Mouse (Mus musculus) liver, postnatal 0 days (tissue): ENCODE measurements around the gene Hist1h3d.
"Not testable (repeated sequence)": the region's sequence is repeated elsewhere in the genome, so short reads cannot be mapped to it uniquely, and the experiment has no call there.

Source experiments
- CTCF ChIP-seq: sonication (generic); IDR thresholded peaks from 2 replicates; pipeline ENCODE4 v1.5.1; 2016; ENCODE audit warnings: antibody characterized with exemption, low read depth
- EP300 ChIP-seq: IDR thresholded peaks from 2 replicates; pipeline ENCODE4 v1.6.1; 2016; ENCODE audit warnings: antibody characterized with exemption, low read depth, mild to moderate bottlenecking

DNA sequence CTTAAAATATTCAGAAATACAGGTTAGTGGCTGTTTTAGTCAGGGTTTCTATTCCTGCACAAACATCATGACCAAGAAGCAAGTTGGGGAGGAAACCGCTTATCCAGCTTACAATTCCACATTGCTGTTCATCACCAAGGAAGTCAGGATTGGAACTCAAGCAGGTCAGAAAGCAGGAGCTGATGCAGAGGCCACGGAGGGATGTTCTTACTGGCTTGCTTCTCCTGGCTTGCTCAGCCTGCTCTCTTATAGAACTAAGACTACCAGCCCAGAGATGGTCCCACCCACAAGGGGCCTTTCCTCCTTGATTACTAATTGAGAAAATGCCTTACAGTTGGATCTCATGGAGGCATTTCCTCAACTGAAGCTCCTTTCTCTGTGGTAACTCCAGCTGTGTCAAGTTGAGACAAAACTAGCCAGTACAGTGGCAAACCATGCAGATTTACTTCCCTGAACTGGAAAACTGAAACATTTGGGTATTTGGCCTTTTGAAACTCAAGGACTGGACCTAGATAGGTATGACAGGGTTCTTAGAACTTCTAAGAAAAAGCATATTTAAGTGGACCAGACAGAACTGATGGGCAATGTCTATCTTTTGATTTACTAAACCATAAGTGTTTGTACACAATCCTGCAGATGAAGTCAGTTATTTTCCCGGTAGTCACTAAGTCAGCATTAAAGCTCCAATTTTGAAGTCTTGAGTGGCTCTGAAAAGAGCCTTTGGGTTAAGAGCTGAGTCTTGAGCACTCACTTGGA, 33.2 kb upstream of the Hist1h3d start:
- TF ChIP-seq CTCF, EP300: not testable (repeated sequence)
